ENCODE assay signal across 8 mouse cellular contexts in genomic region chr7:83891433-83892332, GRCm38 (mm10). TPM values are rescaled to one million over a fixed set of nuclear protein-coding genes. Genes with fewer than 3 reads are reported as not detected.
A peak's percentile ranks its signal among the peaks of the same experiment; 100 is the strongest.
DNase-seq lines count a peak whose midpoint lies in the region; ATAC-seq lines count a peak whose summit lies in the region.

No protein-coding gene starts in this region.

- peaks cover 0 to 19% of the 10 kb centered on the region in 2 experiments; a peak in 2 of 4 replicates for H3K4me1 ChIP-seq in heart, embryonic 14.5 days (ENCODE audit: control insufficient read depth in 2 of 2, insufficient read depth in 2 of 2, low read length in 2 of 2)
- H3K4me1 ChIP-seq in liver, embryonic 13.5 days (replicated peaks), result peaks cover 75% of the 10 kb centered on the region
- H3K4me1 ChIP-seq in stomach, embryonic 16.5 days (ENCODE audit: control insufficient read depth, insufficient read depth, low read length), result peaks cover 20% of the 10 kb centered on the region

- H3K27me3 ChIP-seq in heart, embryonic 14.5 days (ENCODE audit: control insufficient read depth, insufficient read depth, low read length), result no peaks in the 10 kb centered on the region
- H3K27me3 ChIP-seq in liver, embryonic 13.5 days, result no peaks in the 10 kb centered on the region
- no peaks in the 10 kb centered on the region for H3K27me3 ChIP-seq in stomach, embryonic 16.5 days (ENCODE audit: control insufficient read depth, insufficient read depth, low read length)

- WGBS in heart, embryonic 14.5 days, result 2% methylated on average over 40 of the region's 44 CpGs
- WGBS in liver, embryonic 13.5 days (ENCODE audit: insufficient replicate concordance), result 4% methylated on average over 43 of the region's 44 CpGs
- WGBS in stomach, embryonic 16.5 days, result 2% methylated on average over 44 of the region's 44 CpGs

- DNase-seq in c-Kit-negative CD71-positive TER-119-positive erythroid progenitor cells, embryonic 14.5 days (ENCODE audit: low read depth, low spot score), result peak; percentile 100
- peak; percentile 99 for DNase-seq in fibroblast of lung, adult 2 months (ENCODE audit: low read depth)
- DNase-seq in kidney, postnatal 14 days, result peak; percentile 100
- peak; percentile 100 for DNase-seq in liver, embryonic 13.5 days
- DNase-seq in neural tube, embryonic 10.5 days (ENCODE audit: extremely low spot score, low spot score), result peak; percentile 98

- peaks cover 25% of the 10 kb centered on the region for H3K36me3 ChIP-seq in heart, embryonic 14.5 days (ENCODE audit: control insufficient read depth, insufficient read depth, low read length)
- peaks cover 24% of the 10 kb centered on the region for H3K36me3 ChIP-seq in liver, embryonic 13.5 days
- H3K36me3 ChIP-seq in stomach, embryonic 16.5 days (ENCODE audit: control insufficient read depth, insufficient read depth, low read length), result peaks cover 9% of the 10 kb centered on the region; the same call in 1 of the 2 replicates

- peak overlapping the region; percentile 94 for H3K9ac ChIP-seq in heart, embryonic 14.5 days (ENCODE audit: low read length)
- H3K9ac ChIP-seq in liver, embryonic 13.5 days, result peak overlapping the region; percentile 90
- H3K9ac ChIP-seq in stomach, embryonic 16.5 days (ENCODE audit: low read length), result peak overlapping the region; percentile 82

- H3K4me2 ChIP-seq in heart, embryonic 14.5 days (ENCODE audit: low read length), result peak overlapping the region; percentile 87
- H3K4me2 ChIP-seq in liver, embryonic 13.5 days, result peak overlapping the region; percentile 80
- H3K4me2 ChIP-seq in stomach, embryonic 16.5 days (ENCODE audit: low read depth, low read length), result peak overlapping the region; percentile 85

- ATAC-seq in CD4-positive, CD25-positive, alpha-beta regulatory T cell, adult 4 months, result peak; percentile 92
- ATAC-seq in heart, embryonic 14.5 days (ENCODE audit: insufficient number of reproducible peaks, insufficient read depth, low FRiP score, low read depth), result peak; percentile 97
- ATAC-seq in liver, embryonic 13.5 days (ENCODE audit: low read depth), result peak; percentile 97
- ATAC-seq in stomach, embryonic 16.5 days (ENCODE audit: insufficient read depth, low FRiP score), result peak; percentile 99

- H3K4me3 ChIP-seq in heart, embryonic 14.5 days (ENCODE audit: control insufficient read depth in 1 of 2, insufficient read depth in 1 of 2, low read depth in 1 of 2, low read length in 2 of 2), result peak overlapping the region; percentile 78 to 90
- peak overlapping the region; percentile 89 for H3K4me3 ChIP-seq in liver, embryonic 13.5 days (replicated peaks)
- peak overlapping the region; percentile 73 for H3K4me3 ChIP-seq in stomach, embryonic 16.5 days (replicated peaks; ENCODE audit: low read length)

- no peaks in the 10 kb centered on the region for H3K9me3 ChIP-seq in heart, embryonic 14.5 days (ENCODE audit: control insufficient read depth, low read length)
- no peaks in the 10 kb centered on the region for H3K9me3 ChIP-seq in liver, embryonic 13.5 days (replicated peaks)
- H3K9me3 ChIP-seq in stomach, embryonic 16.5 days (replicated peaks; ENCODE audit: control insufficient read depth, low read length), result no peaks in the 10 kb centered on the region

- H3K27ac ChIP-seq in heart, embryonic 14.5 days (replicated peaks in 1 of 2; ENCODE audit: control insufficient read depth in 1 of 2, insufficient read depth in 1 of 2, low read depth in 2 of 2, low read length in 2 of 2), result peak overlapping the region; percentile 86 to 88
- peak overlapping the region; percentile 91 for H3K27ac ChIP-seq in liver, embryonic 13.5 days
- peak overlapping the region; percentile 92 for H3K27ac ChIP-seq in stomach, embryonic 16.5 days (ENCODE audit: low read length)

RNA-seq across cellular contexts. Expression of gene Mesd, which starts 7.4 kb away (rescaled TPM):
- 10 to 100 TPM; 49.7 to 52.7 TPM for polyA plus RNA-seq in CD4-positive, CD25-positive, alpha-beta regulatory T cell, adult 4 months (2017; shearing (Covaris generic))
- polyA plus RNA-seq in heart, embryonic 14.5 days (2014; fragmentation: Nextera tagmentation; extraction: Ambion mirVana), result 63.5 and 71.5 TPM in 2 replicates
- polyA plus RNA-seq in liver, embryonic 13.5 days (2015; fragmentation: Nextera tagmentation; extraction: Ambion mirVana), result 59.6 and 68.8 TPM in 2 replicates
- 85.6 and 93.5 TPM in 2 replicates for polyA plus RNA-seq in stomach, embryonic 16.5 days (2015; fragmentation: Nextera tagmentation; extraction: Ambion mirVana)

RNA-seq across cellular contexts. Expression of gene Tlnrd1, which starts 7.6 kb away (rescaled TPM):
- 1 to 10 TPM in 1 of 2 experiments, under 1 TPM in 1; 0.25 to 1.1 TPM for polyA plus RNA-seq in CD4-positive, CD25-positive, alpha-beta regulatory T cell, adult 4 months (2017; shearing (Covaris generic))
- polyA plus RNA-seq in heart, embryonic 14.5 days (2014; fragmentation: Nextera tagmentation; extraction: Ambion mirVana), result 14.5 and 14.6 TPM in 2 replicates
- 8.9 and 10.0 TPM in 2 replicates for polyA plus RNA-seq in liver, embryonic 13.5 days (2015; fragmentation: Nextera tagmentation; extraction: Ambion mirVana)
- polyA plus RNA-seq in stomach, embryonic 16.5 days (2015; fragmentation: Nextera tagmentation; extraction: Ambion mirVana), result 3.6 and 4.7 TPM in 2 replicates

Comparison
In these comparisons a context has a peak if more than half of its experiments do, and no peak if none do; other contexts are left out.
1. Peak in every context shown above with its lines: DNase-seq, ATAC-seq, H3K4me3 ChIP-seq and H3K27ac ChIP-seq.